Mouse (Mus musculus) limb, embryonic 10.5 days (tissue): Measurements from ENCODE around the gene 1700028P14Rik. TPM values are rescaled to one million over a fixed set of nuclear protein-coding genes. Genes with fewer than 3 reads are reported as not detected.

Experiments used
- DNase-seq: peaks from one replicate; pipeline ENCODE4 v3.0.0-alpha.2; 2017; ENCODE audit warnings: low spot score
- H3K27ac ChIP-seq: fragments of 300-500 bp; sonication (generic); 2 replicates; pipeline ENCODE4 v1.5.1; 2016; ENCODE audit warnings: mild to moderate bottlenecking
- H3K27me3 ChIP-seq: fragments of 300-500 bp; sonication (generic); 2 replicates; pipeline ENCODE4 v1.6.1; 2016; ENCODE audit warnings: low read depth, mild to moderate bottlenecking; ENCODE audit not compliant: poor library complexity, severe bottlenecking
- H3K36me3 ChIP-seq: fragments of 300-500 bp; sonication (generic); 2 replicates; pipeline ENCODE4 v1.6.1; 2016; ENCODE audit warnings: mild to moderate bottlenecking, moderate library complexity
- H3K4me1 ChIP-seq: fragments of 300-500 bp; sonication (generic); 2 replicates; pipeline ENCODE4 v1.6.1; 2016
- H3K4me3 ChIP-seq: fragments of 300-500 bp; sonication (generic); 2 replicates; pipeline ENCODE4 v1.5.1; 2016; ENCODE audit warnings: mild to moderate bottlenecking, moderate library complexity
- H3K9me3 ChIP-seq: fragments of 300-500 bp; sonication (generic); replicated peaks from 2 replicates; pipeline ENCODE4 v1.6.1; 2016; ENCODE audit warnings: mild to moderate bottlenecking
- WGBS: fragments of 180-500 bp; shearing (Covaris S2); methylation state at CpG from one replicate; pipeline ENCODE4 v1.1.7; 2016; 5-methylcytosine and 5-hydroxymethylcytosine counted together
- polyA plus RNA-seq: library from polyadenylated mRNA; unstranded; fragments of >200 nt; fragmentation: Nextera tagmentation; extraction: Ambion mirVana; gene quantifications from 2 replicates; pipeline ENCODE4 v1.2.1, GENCODE M21; 2016

The 1700028P14Rik gene
- polyA plus RNA-seq, 1 experiment from 2014 or later: not detected

DNA sequence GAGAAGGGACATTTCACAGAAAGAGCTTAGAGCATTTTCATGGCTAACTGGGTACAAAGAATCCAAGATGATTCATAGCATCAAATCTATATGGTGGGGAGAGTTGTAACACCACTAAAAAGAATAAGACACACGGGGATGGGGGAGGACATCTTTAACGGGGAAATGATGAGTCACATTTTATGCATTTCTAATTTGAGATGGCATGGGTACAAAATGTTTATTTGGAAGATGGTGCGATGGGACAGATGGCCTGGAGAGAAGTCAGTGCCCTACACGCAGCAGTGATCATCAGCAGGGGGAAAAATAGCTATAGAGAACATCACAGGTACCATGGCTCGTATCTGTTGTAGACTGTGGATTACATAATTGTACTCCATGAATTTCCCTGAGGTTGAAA is 88.9 kb downstream of the 1700028P14Rik start:
- no peak overlapping the region for H3K27ac ChIP-seq
- no peak for DNase-seq
- H3K4me1 ChIP-seq: no peaks in the 10 kb centered on the region
- no peaks in the 10 kb centered on the region for H3K9me3 ChIP-seq
- WGBS: 88% methylated on average over 5 of the region's 5 CpGs
- H3K27me3 ChIP-seq: no peaks in the 10 kb centered on the region
- H3K36me3 ChIP-seq: no peaks in the 10 kb centered on the region
- no peak overlapping the region for H3K4me3 ChIP-seq

DNA sequence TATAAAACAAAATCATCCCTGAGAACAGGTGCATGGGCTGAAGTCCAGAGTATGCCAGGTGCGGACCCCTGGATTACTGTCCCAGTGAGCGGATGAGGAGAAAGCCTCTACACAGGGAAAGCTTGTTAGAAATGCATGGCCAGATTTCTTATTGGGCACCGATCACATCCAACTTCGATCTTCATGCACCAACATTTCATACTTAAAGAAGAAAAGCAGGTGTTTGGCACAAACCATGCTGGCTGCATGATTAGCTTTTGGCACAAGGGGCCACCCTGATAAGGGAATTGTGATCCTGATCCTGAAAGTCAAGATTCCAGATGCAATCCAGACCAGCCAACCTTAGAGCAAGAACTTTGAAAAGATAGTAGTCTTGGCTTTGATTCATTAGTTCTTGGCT is 90.0 kb downstream of the 1700028P14Rik start:
- Histone ChIP-seq H3K27me3 (no peaks in the 10 kb centered on the region), H3K36me3 (no peaks in the 10 kb centered on the region), H3K9me3 (no peaks in the 10 kb centered on the region), H3K4me3 (no peak overlapping the region), H3K27ac (no peak overlapping the region), H3K4me1 (no peaks in the 10 kb centered on the region)
- DNase-seq: no peak
- WGBS: 94% methylated on average over 4 of the region's 4 CpGs

DNA sequence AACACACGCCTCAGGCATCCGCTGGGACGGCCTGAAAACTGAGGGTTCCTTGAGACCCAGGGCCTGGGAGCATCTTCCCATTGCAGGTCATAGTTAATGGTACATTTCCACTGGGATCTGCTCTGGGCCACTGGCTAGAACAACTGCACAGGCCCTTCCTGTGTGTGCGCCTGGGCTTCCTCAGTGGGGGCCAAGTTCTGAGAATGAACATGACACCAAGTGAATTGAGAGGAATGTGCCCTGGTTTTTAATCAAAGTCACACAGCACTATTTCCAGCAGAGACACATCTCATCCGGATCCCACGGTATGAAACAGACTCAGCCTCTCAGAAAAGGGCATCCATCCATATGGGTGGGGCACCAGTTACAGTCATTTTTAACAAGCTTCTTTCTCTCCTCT is 90.6 kb downstream of the 1700028P14Rik start:
- H3K4me3 ChIP-seq: no peak overlapping the region
- H3K27ac ChIP-seq: no peak overlapping the region
- no peaks in the 10 kb centered on the region for H3K27me3 ChIP-seq
- DNase-seq: no peak
- no peaks in the 10 kb centered on the region for H3K9me3 ChIP-seq
- H3K36me3 ChIP-seq: no peaks in the 10 kb centered on the region
- 92% methylated on average over 6 of the region's 6 CpGs for WGBS
- no peaks in the 10 kb centered on the region for H3K4me1 ChIP-seq

DNA sequence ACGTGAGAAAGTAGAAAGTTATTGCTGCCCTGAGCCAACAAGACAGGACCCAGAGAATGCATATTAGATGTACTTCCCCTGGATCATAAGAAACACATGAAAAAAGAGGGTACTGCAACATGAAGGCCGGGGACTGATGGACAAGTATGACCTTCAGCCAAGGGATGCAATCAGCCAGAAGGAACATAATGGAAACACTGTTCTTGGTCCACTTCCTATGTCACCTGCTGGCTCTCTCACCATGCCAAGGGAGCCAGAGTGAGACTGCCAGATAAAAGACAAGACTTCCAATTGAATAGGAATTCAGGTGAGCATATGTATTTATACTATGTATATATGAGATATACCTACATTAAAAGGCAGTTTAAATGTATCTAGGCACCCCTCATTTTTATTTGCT is 99.2 kb downstream of the 1700028P14Rik start:
- WGBS: 72% methylated on average over 2 of the region's 2 CpGs
- H3K9me3 ChIP-seq: no peaks in the 10 kb centered on the region
- no peaks in the 10 kb centered on the region for H3K36me3 ChIP-seq
- no peak overlapping the region for H3K27ac ChIP-seq
- no peak for DNase-seq
- H3K4me3 ChIP-seq: no peak overlapping the region
- no peaks in the 10 kb centered on the region for H3K27me3 ChIP-seq
- H3K4me1 ChIP-seq: no peaks in the 10 kb centered on the region

DNA sequence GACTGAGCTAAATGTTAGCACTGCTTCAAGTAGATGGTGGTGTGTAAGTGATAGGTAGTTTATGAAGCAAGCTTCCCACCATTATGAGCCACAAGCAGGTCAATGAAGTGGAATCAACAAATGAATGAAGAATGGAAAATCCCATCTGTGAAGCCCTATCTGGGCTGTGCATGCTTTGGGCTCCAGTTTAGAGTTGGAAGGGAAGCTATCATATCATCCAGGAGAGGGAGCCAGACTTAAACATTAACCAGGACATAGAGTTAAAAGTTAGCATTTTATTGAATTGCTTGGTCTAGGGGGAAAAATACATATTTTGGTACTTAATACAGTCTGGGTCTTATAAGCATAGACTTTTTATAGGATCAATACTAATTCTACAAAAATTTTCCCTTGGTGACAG is 107.0 kb downstream of the 1700028P14Rik start:
- Histone ChIP-seq H3K9me3 (no peaks in the 10 kb centered on the region), H3K36me3 (no peaks in the 10 kb centered on the region), H3K27me3 (no peaks in the 10 kb centered on the region), H3K4me1 (no peaks in the 10 kb centered on the region), H3K27ac (no peak overlapping the region), H3K4me3 (no peak overlapping the region)
- no peak for DNase-seq

DNA sequence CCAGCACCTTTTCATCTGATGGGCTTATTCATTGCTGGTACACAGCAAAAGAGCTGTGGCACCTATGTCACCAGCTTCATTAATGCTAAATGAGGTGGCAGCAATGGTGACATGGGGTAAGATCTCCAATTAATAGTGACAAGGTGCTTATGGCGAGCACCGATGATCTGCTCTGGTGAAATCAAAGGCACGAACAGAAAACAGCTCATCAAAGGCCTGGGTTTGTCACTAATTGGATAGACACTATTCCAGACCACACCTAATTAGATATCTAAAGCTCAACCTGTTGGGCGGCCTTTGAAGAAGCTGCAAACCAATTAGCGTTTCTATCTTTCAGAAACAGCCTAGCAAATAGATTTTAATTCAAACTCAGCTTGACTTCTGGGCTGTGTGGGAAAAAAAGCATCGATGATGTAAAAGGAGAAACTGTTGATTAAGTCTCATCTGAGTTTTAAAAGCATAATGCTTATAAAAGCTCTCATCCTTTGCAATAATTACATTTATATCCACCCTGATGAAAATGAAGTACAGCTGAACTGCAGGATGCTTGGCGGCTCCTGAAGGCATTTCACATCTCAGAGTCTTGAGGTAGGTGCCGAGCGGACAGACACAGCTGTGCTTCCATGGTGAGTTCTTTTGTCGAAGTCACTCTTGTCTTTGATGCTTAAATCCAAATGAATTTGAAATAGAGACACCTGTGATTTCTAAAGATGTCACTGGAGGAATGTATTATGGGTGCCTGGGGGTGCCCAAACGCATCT is 109.2 kb downstream of the 1700028P14Rik start:
- 79% methylated on average over 11 of the region's 11 CpGs for WGBS
- DNase-seq: no peak
- no peak overlapping the region for H3K27ac ChIP-seq
- no peaks in the 10 kb centered on the region for H3K36me3 ChIP-seq
- H3K4me3 ChIP-seq: no peak overlapping the region
- H3K4me1 ChIP-seq: no peaks in the 10 kb centered on the region
- no peaks in the 10 kb centered on the region for H3K27me3 ChIP-seq
- H3K9me3 ChIP-seq: no peaks in the 10 kb centered on the region

DNA sequence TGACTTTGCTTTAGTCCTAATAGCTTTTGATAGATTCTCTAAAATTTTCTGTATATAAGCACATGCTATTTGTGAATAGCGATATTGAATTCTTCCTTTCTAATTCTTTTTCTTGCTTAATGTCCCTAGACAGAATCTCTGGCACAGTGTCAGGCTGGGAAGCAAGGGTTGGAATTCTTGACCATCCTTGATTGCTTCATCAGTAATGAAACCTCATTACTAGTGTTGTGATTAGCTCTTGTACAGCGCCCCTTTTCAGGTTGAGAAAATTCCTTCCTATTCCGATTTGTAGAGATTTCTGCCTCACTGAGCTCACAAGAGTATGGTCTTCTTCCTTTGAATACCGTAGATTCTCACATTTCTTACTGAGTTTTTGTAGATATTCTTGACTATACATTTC is 109.9 kb downstream of the 1700028P14Rik start:
- H3K27me3 ChIP-seq: no peaks in the 10 kb centered on the region
- H3K4me3 ChIP-seq: no peak overlapping the region
- DNase-seq: no peak
- H3K4me1 ChIP-seq: no peaks in the 10 kb centered on the region
- no peak overlapping the region for H3K27ac ChIP-seq
- no peaks in the 10 kb centered on the region for H3K9me3 ChIP-seq
- H3K36me3 ChIP-seq: no peaks in the 10 kb centered on the region
- WGBS: 89% methylated on average over 4 of the region's 4 CpGs

DNA sequence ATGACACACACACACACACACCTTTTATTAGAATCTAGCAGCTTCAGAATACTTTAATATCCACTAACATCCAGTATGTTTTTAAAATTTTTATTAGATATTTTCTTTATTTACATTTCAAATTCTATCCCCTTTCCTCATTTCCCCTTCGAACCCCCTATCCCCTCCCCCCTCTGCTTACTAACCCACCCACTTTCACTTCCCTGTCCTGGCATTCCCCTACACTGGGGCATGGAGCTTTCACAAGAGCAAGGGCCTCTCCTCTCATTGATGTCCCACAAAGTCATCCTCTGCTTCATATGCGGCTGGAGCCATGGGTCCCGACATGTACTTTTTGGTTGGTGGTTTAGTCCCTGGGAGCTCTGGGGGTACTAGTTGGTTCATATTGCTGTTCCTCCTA is 116.9 kb downstream of the 1700028P14Rik start:
- Histone ChIP-seq H3K4me1 (no peaks in the 10 kb centered on the region), H3K27me3 (no peaks in the 10 kb centered on the region), H3K36me3 (no peaks in the 10 kb centered on the region), H3K27ac (no peak overlapping the region), H3K9me3 (no peaks in the 10 kb centered on the region), H3K4me3 (no peak overlapping the region)
- DNase-seq: no peak
- 94% methylated on average over 3 of the region's 3 CpGs for WGBS

DNA sequence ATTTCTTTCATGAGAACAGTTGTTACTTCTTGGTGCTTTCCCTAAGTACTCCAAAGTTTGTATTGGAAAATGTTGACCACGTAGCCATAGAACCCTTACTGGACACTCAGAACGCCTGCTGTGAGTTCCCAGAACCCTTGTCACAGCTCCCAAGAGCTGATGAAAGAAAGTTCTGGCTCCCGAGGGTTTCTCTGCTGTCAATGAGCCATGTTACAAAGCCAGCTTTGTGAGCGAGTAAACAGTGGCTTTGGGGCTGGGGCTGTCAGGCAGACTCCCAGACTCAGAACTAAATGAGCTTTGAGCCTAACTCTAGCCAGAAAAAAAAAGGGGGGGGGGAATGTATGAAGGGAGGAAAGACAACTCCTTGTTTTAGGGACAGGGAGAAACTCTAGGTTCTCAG is 120.7 kb downstream of the 1700028P14Rik start:
- no peak for DNase-seq
- no peak overlapping the region for H3K4me3 ChIP-seq
- WGBS: 64% methylated on average over 4 of the region's 4 CpGs

DNA sequence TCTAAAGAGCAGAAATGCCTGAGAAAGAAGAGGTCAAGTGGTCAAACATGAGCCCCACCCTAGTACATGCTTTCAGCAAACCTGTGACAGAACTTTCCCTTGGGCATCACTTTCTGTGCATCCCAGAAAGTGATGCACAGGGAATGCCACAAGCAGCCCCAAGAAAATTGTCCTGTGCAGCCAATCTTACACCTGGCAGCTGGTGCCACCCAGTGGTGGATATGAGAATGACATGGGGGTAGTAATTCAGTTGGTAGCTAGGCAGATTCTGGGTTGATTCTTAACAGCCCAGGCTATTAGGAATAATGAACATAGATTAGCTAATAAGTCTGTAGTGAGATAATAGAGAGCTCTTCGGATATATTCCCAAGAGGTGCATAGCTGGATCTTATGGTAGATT is 128.9 kb downstream of the 1700028P14Rik start:
- WGBS: 10% methylated on average over 1 of the region's 1 CpGs
- no peak overlapping the region for H3K4me3 ChIP-seq
- H3K9me3 ChIP-seq: no peaks in the 10 kb centered on the region
- H3K4me1 ChIP-seq: no peaks in the 10 kb centered on the region
- no peaks in the 10 kb centered on the region for H3K36me3 ChIP-seq
- DNase-seq: peak; percentile 79
- no peaks in the 10 kb centered on the region for H3K27me3 ChIP-seq
- H3K27ac ChIP-seq: no peak overlapping the region

More for the DNA sequence above, 120.7 kb downstream of the 1700028P14Rik start:
- Histone ChIP-seq H3K36me3 (no peaks in the 10 kb centered on the region), H3K4me1 (no peaks in the 10 kb centered on the region), H3K27me3 (no peaks in the 10 kb centered on the region), H3K27ac (no peak overlapping the region), H3K9me3 (no peaks in the 10 kb centered on the region)

DNA sequence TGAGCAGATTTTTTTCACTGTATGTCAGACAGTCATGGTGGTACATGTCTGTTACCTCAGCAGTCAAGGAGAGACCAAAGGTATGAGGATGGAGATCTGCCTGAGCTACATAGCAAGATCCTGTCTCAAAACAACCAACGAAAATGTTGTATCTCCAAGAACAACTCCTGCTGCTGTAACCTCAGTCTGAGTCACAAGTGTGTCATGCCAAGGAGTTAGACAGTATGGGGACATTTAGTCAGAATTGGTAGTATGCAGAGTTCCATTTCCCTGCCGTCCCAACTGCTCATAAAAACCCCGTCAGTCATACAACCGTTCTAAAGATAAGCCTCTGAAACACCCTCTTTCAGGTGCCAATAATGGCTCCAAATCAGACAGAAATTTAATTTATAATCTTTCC is 130.8 kb downstream of the 1700028P14Rik start:
- Histone ChIP-seq H3K4me1 (no peaks in the 10 kb centered on the region), H3K27ac (no peak overlapping the region), H3K27me3 (no peaks in the 10 kb centered on the region), H3K4me3 (no peak overlapping the region), H3K36me3 (no peaks in the 10 kb centered on the region), H3K9me3 (no peaks in the 10 kb centered on the region)
- no peak for DNase-seq
- 87% methylated on average over 4 of the region's 4 CpGs for WGBS

DNA sequence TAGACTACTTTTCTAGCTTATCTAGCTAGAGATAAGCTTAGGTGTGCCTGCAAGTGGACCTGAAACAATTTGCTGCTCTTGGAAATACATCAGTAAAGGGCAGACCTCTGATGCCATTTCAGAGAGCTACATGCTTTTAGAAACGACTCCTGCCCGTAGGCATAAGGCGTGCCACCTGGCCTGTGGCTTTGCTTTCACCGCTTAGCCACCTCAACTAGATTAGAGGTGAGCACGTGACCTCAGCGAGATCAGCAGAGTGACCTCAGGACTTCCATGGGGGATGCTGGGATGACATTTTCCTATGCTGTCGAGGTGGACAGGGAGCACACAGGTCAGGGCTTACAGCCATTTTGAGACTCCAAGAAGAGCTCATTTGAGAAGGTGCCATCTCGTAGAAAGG is 131.5 kb downstream of the 1700028P14Rik start:
- no peaks in the 10 kb centered on the region for H3K9me3 ChIP-seq
- no peaks in the 10 kb centered on the region for H3K36me3 ChIP-seq
- no peak overlapping the region for H3K4me3 ChIP-seq
- no peak for DNase-seq
- H3K27ac ChIP-seq: no peak overlapping the region
- no peaks in the 10 kb centered on the region for H3K27me3 ChIP-seq
- 89% methylated on average over 8 of the region's 8 CpGs for WGBS
- H3K4me1 ChIP-seq: no peaks in the 10 kb centered on the region

DNA sequence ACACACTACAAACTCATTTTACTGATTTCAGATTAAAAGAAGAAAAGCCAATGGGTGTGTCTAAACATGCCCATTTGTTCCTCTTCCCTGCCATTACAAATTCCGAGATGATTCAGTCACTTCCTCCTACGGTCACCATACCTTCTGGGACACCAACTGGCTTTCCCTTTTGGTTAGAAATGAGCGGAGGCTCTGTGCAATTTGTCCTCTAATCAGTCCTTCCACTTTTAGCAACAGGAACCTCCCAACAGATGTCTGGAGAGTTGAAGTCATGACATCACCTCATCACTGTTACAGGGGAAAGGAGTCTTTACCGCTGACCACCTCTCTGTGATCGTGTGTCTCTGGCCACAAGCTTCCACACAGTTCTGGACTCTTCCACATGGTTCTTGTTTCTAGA is 132.0 kb downstream of the 1700028P14Rik start:
- Histone ChIP-seq H3K9me3 (no peaks in the 10 kb centered on the region), H3K36me3 (no peaks in the 10 kb centered on the region), H3K27ac (no peak overlapping the region), H3K4me1 (no peaks in the 10 kb centered on the region), H3K27me3 (no peaks in the 10 kb centered on the region), H3K4me3 (no peak overlapping the region)
- DNase-seq: no peak
- 69% methylated on average over 5 of the region's 5 CpGs for WGBS

DNA sequence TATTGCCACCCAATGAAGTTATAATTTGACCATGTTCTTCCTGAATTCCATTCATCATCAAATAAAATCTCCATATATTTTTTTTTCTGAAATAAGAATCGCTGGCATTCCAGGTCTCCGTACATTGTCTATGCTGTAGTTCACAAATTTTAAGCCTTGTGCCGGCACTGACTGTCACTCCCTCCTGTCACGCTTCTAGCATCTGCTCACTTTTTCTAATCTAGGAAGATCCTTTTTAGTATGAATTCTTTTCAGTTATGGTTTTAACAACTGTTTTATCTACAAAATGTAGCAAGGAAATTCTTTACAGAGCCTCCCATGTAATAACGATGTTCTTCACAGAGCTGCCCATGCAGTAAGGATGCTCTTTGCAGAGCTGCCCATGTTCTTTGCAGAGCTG is 134.1 kb downstream of the 1700028P14Rik start:
- no peak for DNase-seq
- H3K9me3 ChIP-seq: no peaks in the 10 kb centered on the region
- no peaks in the 10 kb centered on the region for H3K27me3 ChIP-seq
- no peaks in the 10 kb centered on the region for H3K36me3 ChIP-seq
- no peak overlapping the region for H3K27ac ChIP-seq
- 94% methylated on average over 5 of the region's 5 CpGs for WGBS
- no peak overlapping the region for H3K4me3 ChIP-seq
- no peaks in the 10 kb centered on the region for H3K4me1 ChIP-seq
